Mouse (Mus musculus) liver, postnatal 0 days (tissue): Measurements from ENCODE around the gene Retsat. TPM values are rescaled to one million over a fixed set of nuclear protein-coding genes. Genes with fewer than 3 reads are reported as not detected.

Source experiments
- ATAC-seq: fragments of 200-750 bp; cut with Nextera tagmentation; 2 replicates; pipeline ENCODE4 v1.8.0; 2017; ENCODE audit warnings: mild to moderate bottlenecking, moderate library complexity
- DNase-seq: peaks from one replicate; pipeline ENCODE4 v3.0.0-alpha.2; 2016
- H3K27ac ChIP-seq: fragments of 300-500 bp; sonication (generic); 2 replicates; pipeline ENCODE4 v1.5.1; 2014; ENCODE audit warnings: antibody characterized with exemption, moderate library complexity, mild to moderate bottlenecking, low read depth
- H3K27me3 ChIP-seq: fragments of 300-500 bp; sonication (generic); 2 replicates; pipeline ENCODE4 v1.6.1; 2014; ENCODE audit warnings: low read length, control low read depth, mixed read lengths; ENCODE audit not compliant: insufficient read depth
- H3K36me3 ChIP-seq: fragments of 300-500 bp; sonication (generic); replicated peaks from 2 replicates; pipeline ENCODE4 v1.6.1; 2014; ENCODE audit warnings: mild to moderate bottlenecking, control low read depth, low read length, moderate library complexity, mixed read lengths; ENCODE audit not compliant: insufficient read depth
- H3K4me1 ChIP-seq: fragments of 300-500 bp; sonication (generic); 2 replicates; pipeline ENCODE4 v1.6.1; 2014; ENCODE audit warnings: antibody characterized with exemption, mild to moderate bottlenecking, control low read depth; ENCODE audit not compliant: insufficient read depth
- H3K4me2 ChIP-seq: fragments of 300-500 bp; sonication (generic); 2 replicates; pipeline ENCODE4 v1.6.1; 2014; ENCODE audit warnings: low read depth, mild to moderate bottlenecking, low read length, moderate library complexity, mixed read lengths
- H3K4me3 ChIP-seq: fragments of 300-500 bp; sonication (generic); 2 replicates; pipeline ENCODE4 v1.5.1; 2014; ENCODE audit warnings: low read depth, low read length
- H3K9ac ChIP-seq: fragments of 300-500 bp; sonication (generic); replicated peaks from 2 replicates; pipeline ENCODE4 v1.6.1; 2014; ENCODE audit warnings: mild to moderate bottlenecking, moderate library complexity
- H3K9me3 ChIP-seq: fragments of 300-500 bp; sonication (generic); 2 replicates; pipeline ENCODE4 v1.6.1; 2016; ENCODE audit warnings: mild to moderate bottlenecking, control low read depth, low read length, mixed read lengths
- CTCF ChIP-seq: sonication (generic); IDR thresholded peaks from 2 replicates; pipeline ENCODE4 v1.5.1; 2016; ENCODE audit warnings: antibody characterized with exemption, low read depth
- EP300 ChIP-seq: IDR thresholded peaks from 2 replicates; pipeline ENCODE4 v1.6.1; 2016; ENCODE audit warnings: antibody characterized with exemption, low read depth, mild to moderate bottlenecking
- WGBS: fragments of 180-500 bp; shearing (Covaris S2); extraction: QIAGEN DNeasy Blood & Tissue Kit; methylation state at CpG from one replicate; pipeline ENCODE4 v1.1.7; 2014; ENCODE audit not compliant: insufficient replicate concordance; 5-methylcytosine and 5-hydroxymethylcytosine counted together
- polyA plus RNA-seq: library from polyadenylated mRNA; unstranded; fragments of >200 nt; fragmentation: Nextera tagmentation; extraction: Ambion mirVana; gene quantifications from 2 replicates; pipeline ENCODE4 v1.2.1, GENCODE M21; 2015

The Retsat gene
- polyA plus RNA-seq, 1 experiment from 2014 or later = 109 TPM

DNA sequence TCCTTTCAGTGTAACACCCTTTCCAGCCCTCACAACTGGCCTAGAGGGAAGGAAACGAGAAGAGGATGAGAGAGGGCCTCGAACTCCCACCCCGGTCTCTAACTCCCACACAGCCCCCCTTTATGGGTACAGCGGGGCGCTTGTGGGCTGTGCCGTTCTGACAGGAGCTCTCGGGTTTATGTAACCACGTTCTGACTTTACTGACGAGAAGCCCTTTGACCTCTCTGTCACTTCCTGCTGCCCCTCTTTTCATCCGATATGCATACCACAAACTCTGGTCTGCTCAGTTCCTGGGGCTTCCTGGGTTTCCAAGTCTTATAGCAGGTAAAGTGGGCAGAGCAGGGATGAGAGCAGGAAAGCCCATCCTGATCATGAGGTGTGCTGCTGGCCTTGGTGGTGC lies 36.0 kb downstream of the Retsat start:
- 0 out of 2 replicates have a peak overlapping the region, but pooled peaks have one; percentile 16 for H3K27ac ChIP-seq
- WGBS = 21% methylated on average over 9 of the region's 10 CpGs
- no peak overlapping the region for H3K4me2 ChIP-seq
- peaks cover 2% of the 10 kb centered on the region; the same call in 1 of the 2 replicates for H3K36me3 ChIP-seq
- no peaks in the 10 kb centered on the region for H3K9me3 ChIP-seq
- H3K4me3 ChIP-seq = no peak overlapping the region
- H3K4me1 ChIP-seq = peaks cover 10% of the 10 kb centered on the region
- TF ChIP-seq CTCF (no peak), EP300 (no peak)
- H3K9ac ChIP-seq = no peak overlapping the region
- ATAC-seq (no peak), DNase-seq (no peak)
- H3K27me3 ChIP-seq = no peaks in the 10 kb centered on the region

DNA sequence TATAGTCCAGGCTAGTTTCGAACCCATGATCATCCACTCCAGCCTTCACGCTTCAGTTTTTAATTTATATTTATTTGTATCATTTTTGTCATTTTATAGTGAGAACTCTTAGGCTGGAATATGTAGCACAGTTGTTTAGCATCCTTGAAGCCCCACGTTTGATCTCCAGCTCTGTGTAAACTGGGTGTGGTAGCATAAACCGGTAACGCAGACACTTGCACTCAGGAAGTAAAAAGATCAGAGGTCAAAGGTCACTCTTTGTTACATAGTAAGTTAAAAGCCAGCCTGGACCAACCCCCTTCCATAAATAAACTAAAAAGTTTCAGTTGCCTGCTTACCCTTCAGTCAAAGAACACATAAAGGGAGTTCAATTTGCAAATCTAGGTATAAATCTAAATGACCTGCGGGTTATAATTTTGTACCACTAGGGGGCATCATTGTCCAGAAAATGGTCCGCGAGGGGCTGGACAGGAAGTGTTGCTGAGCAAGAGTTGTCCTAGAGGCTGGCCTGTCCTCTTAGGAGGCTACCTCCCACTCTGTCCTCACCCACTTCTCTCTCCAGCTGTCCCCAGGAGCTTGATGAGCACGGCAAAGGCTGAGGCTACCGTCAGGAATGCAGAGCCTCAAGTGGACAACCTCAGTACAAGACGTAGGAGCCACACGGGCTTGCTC lies 37.6 kb downstream of the Retsat start:
- WGBS = 43% methylated on average over 12 of the region's 12 CpGs
- Histone ChIP-seq H3K9me3 (no peaks in the 10 kb centered on the region), H3K4me3 (no peak overlapping the region), H3K27ac (no peak overlapping the region), H3K4me2 (no peak overlapping the region), H3K4me1 (peaks cover 6% of the 10 kb centered on the region), H3K9ac (no peak overlapping the region), H3K27me3 (no peaks in the 10 kb centered on the region), H3K36me3 (peaks cover under 1% of the 10 kb centered on the region; the same call in 1 of the 2 replicates)
- TF ChIP-seq EP300 = no peak
- peak; percentile 76 for TF ChIP-seq CTCF
- ATAC-seq = peak; percentile 43
- DNase-seq = peak; percentile 49

DNA sequence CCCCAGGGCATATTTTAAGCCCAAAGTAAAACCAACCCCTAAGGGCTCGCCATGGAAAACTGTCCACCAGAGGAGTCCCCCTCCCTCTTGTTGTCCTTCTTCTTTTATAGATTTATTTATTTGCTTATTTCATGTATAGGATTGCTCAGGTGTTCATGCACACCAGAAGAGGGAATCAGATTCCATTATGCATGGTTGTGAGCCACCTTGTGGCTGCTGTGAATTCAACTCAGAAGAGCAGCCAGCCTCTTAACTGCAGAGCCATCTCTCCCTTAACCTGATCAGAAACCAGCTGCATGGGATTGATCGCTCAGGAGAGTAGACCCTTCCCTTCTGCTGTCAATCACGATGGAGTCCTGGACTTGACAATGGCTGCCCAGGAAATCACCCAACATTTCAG lies 38.7 kb downstream of the Retsat start:
- H3K36me3 ChIP-seq = no peaks in the 10 kb centered on the region
- no peak overlapping the region for H3K4me3 ChIP-seq
- no peak for ATAC-seq
- H3K27me3 ChIP-seq = no peaks in the 10 kb centered on the region
- TF ChIP-seq CTCF (peak; percentile 50), EP300 (no peak)
- peak overlapping the region; percentile 39; the same call in 1 of the 2 replicates for H3K27ac ChIP-seq
- no peak for DNase-seq
- 71% methylated on average over 3 of the region's 3 CpGs for WGBS
- H3K4me2 ChIP-seq = no peak overlapping the region
- peaks cover 6% of the 10 kb centered on the region; the same call in 1 of the 2 replicates for H3K4me1 ChIP-seq
- H3K9me3 ChIP-seq = no peaks in the 10 kb centered on the region
- no peak overlapping the region for H3K9ac ChIP-seq

DNA sequence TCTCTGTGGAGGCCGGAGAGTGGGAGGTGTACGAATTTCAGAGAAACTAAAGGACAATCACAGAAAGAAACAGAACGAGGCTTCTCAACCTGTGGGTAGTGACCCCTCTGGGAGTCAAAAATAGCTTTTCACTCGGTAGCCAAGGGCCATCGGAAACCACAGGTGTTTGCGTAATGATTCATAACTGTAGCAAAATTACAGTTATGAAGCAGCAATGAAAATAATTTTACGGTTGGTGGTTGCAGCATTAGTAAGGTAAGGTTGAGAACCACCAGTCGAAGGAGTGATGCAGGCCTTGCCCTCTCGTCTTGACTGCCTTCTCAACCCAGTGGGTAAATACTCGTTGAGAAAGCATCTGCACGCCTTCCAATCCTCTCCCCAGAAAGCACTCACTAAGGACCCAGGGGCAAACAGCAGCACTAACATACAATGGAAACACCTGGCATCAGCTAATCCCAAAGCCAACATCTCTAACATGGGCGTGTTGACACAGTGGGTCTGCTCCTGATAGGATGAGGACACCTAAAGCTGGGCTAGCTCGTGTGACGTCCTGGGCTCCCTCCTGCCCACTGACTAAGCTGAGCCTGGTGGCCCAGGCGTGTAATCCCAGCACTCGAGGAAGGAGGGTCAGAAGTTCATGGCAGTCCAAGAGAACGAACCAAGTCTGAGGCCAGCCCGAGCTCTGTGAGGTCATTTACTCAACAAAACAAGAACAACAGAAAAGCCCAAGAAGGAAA lies 43.1 kb downstream of the Retsat start:
- Histone ChIP-seq H3K4me1 (peaks cover 5% of the 10 kb centered on the region; the same call in 1 of the 2 replicates), H3K27ac (no peak overlapping the region), H3K27me3 (no peaks in the 10 kb centered on the region), H3K9me3 (no peaks in the 10 kb centered on the region), H3K36me3 (no peaks in the 10 kb centered on the region), H3K9ac (no peak overlapping the region), H3K4me2 (no peak overlapping the region), H3K4me3 (no peak overlapping the region)
- TF ChIP-seq CTCF (no peak), EP300 (no peak)
- WGBS = 62% methylated on average over 18 of the region's 18 CpGs
- ATAC-seq (no peak), DNase-seq (no peak)

DNA sequence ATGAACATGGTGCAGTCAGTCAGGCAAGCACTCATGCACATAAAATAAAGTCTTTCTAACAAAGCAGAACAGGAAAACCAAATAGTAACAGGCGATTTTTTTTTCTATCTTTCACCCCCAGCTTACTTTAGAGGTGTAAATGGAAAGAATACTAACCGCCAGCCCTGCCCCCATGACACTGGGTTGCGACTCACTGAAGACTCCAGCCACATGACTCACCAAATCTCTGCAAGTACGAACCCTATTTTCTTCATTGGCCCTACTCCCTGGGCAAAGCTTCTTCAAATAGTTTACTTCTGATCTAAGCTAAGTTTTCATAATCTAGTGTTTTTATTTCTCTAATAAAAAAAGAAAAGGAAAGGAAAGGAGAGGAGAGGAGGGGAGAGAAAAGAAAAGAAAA lies 46.3 kb downstream of the Retsat start:
- DNase-seq (no peak), ATAC-seq (no peak)
- Histone ChIP-seq H3K4me3 (no peak overlapping the region), H3K4me1 (no peaks in the 10 kb centered on the region), H3K27ac (no peak overlapping the region), H3K9ac (no peak overlapping the region), H3K36me3 (no peaks in the 10 kb centered on the region), H3K9me3 (no peaks in the 10 kb centered on the region), H3K27me3 (no peaks in the 10 kb centered on the region), H3K4me2 (no peak overlapping the region)
- WGBS = 47% methylated on average over 4 of the region's 4 CpGs
- TF ChIP-seq EP300 = no peak
- TF ChIP-seq CTCF = no peak

DNA sequence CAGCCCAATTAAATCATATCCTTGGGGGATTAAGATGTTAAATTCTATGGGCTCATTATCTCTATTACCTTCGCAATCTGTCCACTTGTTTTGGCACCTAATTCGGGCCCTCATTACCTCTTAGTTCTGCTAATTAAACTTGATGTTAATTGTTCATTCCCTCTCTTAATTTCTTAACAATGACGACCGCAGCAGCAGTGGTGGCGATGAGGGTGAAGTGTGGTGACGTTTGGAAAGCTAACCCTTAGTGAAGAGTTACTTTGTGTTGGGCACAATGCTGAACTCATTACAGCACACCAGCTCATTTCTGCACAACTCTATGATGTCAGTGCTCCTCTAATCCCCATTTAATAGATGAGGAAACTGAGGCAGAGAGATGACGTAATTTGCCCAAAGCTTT lies 47.1 kb downstream of the Retsat start:
- no peak for TF ChIP-seq CTCF
- Histone ChIP-seq H3K36me3 (no peaks in the 10 kb centered on the region), H3K27me3 (no peaks in the 10 kb centered on the region), H3K9me3 (no peaks in the 10 kb centered on the region), H3K27ac (no peak overlapping the region), H3K4me2 (no peak overlapping the region), H3K9ac (no peak overlapping the region), H3K4me3 (no peak overlapping the region), H3K4me1 (peaks cover 4% of the 10 kb centered on the region)
- WGBS = 72% methylated on average over 7 of the region's 7 CpGs
- ATAC-seq (no peak), DNase-seq (no peak)
